Mouse (Mus musculus) spleen, postnatal 10 days (tissue): ENCODE data around the gene Inpp5e.
A peak's percentile ranks its signal among the peaks of the same experiment; 100 is the strongest.
"Not testable (repeated sequence)": the region's sequence is repeated elsewhere in the genome, so short reads cannot be mapped to it uniquely, and the experiment has no call there.

Experiments
- DNase-seq, 2 experiments: peaks; one replicate each; pipeline ENCODE4 v3.0.0; 2021 to 2022; ENCODE audit warnings: low spot score in 2 of 2

Gene Inpp5e

GRCm38 (mm10) chr2:26418120-26418519 is 9.1 kb upstream of the Inpp5e start:
- no peak for DNase-seq

- DNase-seq: no peak
Measured at GRCm38 (mm10) chr2:26417066-26417465, 8.1 kb upstream of the Inpp5e start.

GRCm38 (mm10) chr2:26410931-26411411 is 2.0 kb upstream of the Inpp5e start:
- DNase-seq: no peak

GRCm38 (mm10) chr2:26410091-26410490 is 1.1 kb upstream of the Inpp5e start:
- DNase-seq: no peak

GRCm38 (mm10) chr2:26409362-26409761 is 359 bp upstream of the Inpp5e start:
- DNase-seq: no peak

- no peak for DNase-seq
Measured at GRCm38 (mm10) chr2:26403306-26403705, 5.7 kb downstream of the Inpp5e start.

- DNase-seq: no peak
Measured at GRCm38 (mm10) chr2:26402265-26402664, 6.7 kb downstream of the Inpp5e start.

GRCm38 (mm10) chr2:26401023-26401422 is 8.0 kb downstream of the Inpp5e start:
- DNase-seq: no peak

- DNase-seq: no peak
Measured at GRCm38 (mm10) chr2:26400296-26400695, 8.7 kb downstream of the Inpp5e start.

GRCm38 (mm10) chr2:26399647-26400046 is 9.4 kb downstream of the Inpp5e start:
- no peak for DNase-seq

GRCm38 (mm10) chr2:26398978-26399377 is 10.0 kb downstream of the Inpp5e start:
- DNase-seq: no peak

- no peak for DNase-seq
Measured at GRCm38 (mm10) chr2:26391617-26392016, 17.4 kb downstream of the Inpp5e start.

GRCm38 (mm10) chr2:26390954-26391353 is 18.0 kb downstream of the Inpp5e start:
- no peak for DNase-seq

GRCm38 (mm10) chr2:26389154-26389690 is 19.8 kb downstream of the Inpp5e start, which contains the start of the genes Entr1 and Pmpca:
Gene Entr1, minus strand, starts transcription at chr2:26389316.
Gene Pmpca, plus strand, starts transcription at chr2:26389339.
- peak; percentile 77 to 89 for DNase-seq

- peak in 1 of 2 experiments; percentile 69 for DNase-seq
Measured at GRCm38 (mm10) chr2:26388682-26389153, 20.3 kb downstream of the Inpp5e start.

- no peak for DNase-seq
Measured at GRCm38 (mm10) chr2:26387713-26388112, 21.3 kb downstream of the Inpp5e start.

- not testable (repeated sequence) for DNase-seq
Measured at GRCm38 (mm10) chr2:26380871-26381270, 28.1 kb downstream of the Inpp5e start.

GRCm38 (mm10) chr2:26380131-26380771 is 28.8 kb downstream of the Inpp5e start, which contains the start of gene Snapc4:
Gene Snapc4, minus strand, starts transcription at chr2:26380653.
- peak; percentile 69 to 89 for DNase-seq

- DNase-seq: no peak
Measured at GRCm38 (mm10) chr2:26372396-26372795, 36.6 kb downstream of the Inpp5e start.

GRCm38 (mm10) chr2:26368572-26368971 is 40.4 kb downstream of the Inpp5e start:
- DNase-seq: no peak

- no peak for DNase-seq
Measured at GRCm38 (mm10) chr2:26367911-26368310, 41.1 kb downstream of the Inpp5e start.

GRCm38 (mm10) chr2:26364738-26365465 is 44.1 kb downstream of the Inpp5e start:
- DNase-seq: peak in 1 of 2 experiments; percentile 37
